Mouse (Mus musculus) left cerebral cortex, adult 11 months (tissue): ENCODE measurements around the gene Ehd4.

ENCODE experiments used
- DNase-seq: peaks from one replicate; pipeline ENCODE4 v3.0.0; 2022; ENCODE audit warnings: low spot score

Gene Ehd4

DNA sequence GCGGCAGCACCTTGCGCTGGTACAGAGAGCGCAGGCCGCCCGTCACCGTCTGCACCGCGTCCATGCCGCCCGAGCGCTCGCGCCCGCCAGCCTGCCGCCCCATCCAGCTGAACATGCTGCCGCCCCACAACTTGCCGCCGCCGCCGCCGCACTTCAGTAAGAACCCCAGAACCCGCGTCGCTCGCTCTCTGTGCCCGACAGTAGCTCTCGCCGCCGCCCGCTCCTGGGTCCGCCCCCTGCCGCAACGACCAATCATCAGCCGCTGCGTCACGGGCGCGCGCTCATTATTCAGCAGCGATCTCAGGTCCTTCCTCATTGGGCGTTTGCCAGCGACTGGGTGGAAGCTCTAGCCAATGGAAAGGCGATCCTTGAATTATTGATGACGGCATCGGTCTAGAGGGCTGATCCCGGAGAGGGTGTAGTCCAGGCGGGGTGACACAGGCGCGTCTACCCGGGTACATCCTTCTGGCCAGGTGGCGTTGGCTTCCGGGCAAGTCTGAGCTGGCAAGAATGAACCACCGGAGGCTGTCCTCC is at the start of gene Ehd4:
TSS of gene Ehd4 (minus strand) at position 246 of the 534 bp plus-strand sequence.
- peak; percentile 97 for DNase-seq

- DNase-seq, result no peak
Measured at GRCm38 (mm10) chr2:120203742-120204141, 49.3 kb upstream of the Ehd4 start.

GRCm38 (mm10) chr2:120200077-120200476 is 45.7 kb upstream of the Ehd4 start:
- DNase-seq, result no peak

GRCm38 (mm10) chr2:120188174-120188573 is 33.8 kb upstream of the Ehd4 start:
- no peak for DNase-seq

DNA sequence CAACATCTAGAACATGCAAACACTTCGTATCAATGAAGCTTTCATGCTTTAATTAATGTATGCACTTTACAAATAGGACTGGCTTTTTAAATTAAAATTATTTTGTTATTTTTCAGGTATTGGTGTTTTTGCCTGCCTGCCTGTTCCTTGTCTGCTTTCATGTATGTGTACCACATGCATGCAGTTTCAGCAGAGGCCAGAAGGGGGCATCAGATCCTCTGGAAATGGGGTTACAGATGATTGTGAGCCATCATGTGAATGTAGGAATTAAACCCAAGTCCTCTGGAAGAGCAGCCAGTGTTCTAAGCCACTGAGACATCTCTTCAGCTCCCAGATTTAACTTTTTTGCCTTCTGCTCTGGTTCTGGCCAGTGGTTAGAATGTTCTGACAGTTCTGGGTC is 33.2 kb upstream of the Ehd4 start:
- no peak for DNase-seq

- DNase-seq, result no peak
Measured at GRCm38 (mm10) chr2:120185527-120186276, 31.3 kb upstream of the Ehd4 start.

GRCm38 (mm10) chr2:120178936-120179335 is 24.5 kb upstream of the Ehd4 start:
- no peak for DNase-seq

GRCm38 (mm10) chr2:120173718-120174117 is 19.3 kb upstream of the Ehd4 start:
- no peak for DNase-seq

GRCm38 (mm10) chr2:120171362-120171761 is 17.0 kb upstream of the Ehd4 start:
- DNase-seq, result no peak

- DNase-seq, result no peak
Measured at GRCm38 (mm10) chr2:120170726-120171125, 16.3 kb upstream of the Ehd4 start.

GRCm38 (mm10) chr2:120169382-120169781 is 15.0 kb upstream of the Ehd4 start:
- DNase-seq, result no peak

- DNase-seq, result no peak
Measured at GRCm38 (mm10) chr2:120167763-120168162, 13.4 kb upstream of the Ehd4 start.

DNA sequence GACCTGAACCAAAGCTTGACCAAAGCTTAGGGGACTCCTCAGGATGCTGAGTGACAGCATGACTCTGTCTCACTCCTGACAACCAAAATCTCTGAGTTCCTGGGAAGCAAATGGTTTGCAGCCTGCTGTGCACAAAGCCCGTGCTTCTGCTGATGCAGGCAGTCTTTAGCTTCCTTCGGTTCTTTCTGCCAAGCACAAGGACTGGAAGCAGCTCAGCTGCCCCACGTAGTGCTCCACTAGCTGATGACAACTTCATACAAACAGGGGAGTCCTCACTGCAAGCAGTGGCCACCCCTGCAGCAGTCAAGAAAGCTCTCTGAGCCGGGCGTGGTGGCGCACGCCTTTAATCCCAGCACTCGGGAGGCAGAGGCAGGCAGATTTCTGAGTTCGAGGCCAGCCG is 11.1 kb upstream of the Ehd4 start:
- DNase-seq, result no peak

DNA sequence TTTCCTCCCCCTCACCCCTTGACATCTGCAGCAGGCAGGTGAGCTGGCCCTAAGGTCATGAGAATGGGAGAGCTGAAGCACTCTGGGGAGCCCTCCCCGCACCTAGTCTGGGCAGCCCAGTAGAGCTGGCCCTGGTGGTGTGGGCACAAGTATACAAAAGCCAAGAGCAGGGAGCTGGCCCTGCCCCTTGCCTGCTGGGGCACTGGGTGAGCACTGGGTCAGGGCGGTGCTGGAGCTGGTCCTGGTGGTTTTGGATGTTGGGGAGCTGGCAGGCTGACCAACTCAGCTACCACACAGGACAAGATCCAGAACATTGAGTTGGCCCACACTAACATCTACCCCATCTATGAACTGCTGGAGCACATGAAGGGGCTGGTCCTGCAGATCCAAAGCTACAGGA is 5.0 kb upstream of the Ehd4 start:
- no peak for DNase-seq

DNA sequence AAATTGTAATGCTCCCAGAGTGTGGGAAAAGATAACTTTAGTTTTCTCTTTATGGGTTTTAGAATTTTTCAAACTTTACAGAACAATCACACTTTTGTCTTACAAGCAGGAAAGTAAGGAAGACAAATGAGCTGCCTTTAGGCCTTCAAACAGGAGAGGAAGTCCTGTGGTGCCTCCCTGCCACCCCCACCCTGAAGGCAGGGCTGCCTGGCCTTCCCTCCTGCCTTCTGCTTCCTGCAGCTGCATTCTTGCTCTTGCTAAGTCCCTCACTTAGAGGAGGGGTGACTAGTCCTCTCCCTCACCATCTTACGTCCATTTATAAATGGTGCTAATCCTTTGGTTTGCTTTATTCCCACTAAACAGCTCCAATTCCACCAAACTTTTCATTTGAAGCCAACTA is 4.4 kb upstream of the Ehd4 start:
- DNase-seq, result no peak

DNA sequence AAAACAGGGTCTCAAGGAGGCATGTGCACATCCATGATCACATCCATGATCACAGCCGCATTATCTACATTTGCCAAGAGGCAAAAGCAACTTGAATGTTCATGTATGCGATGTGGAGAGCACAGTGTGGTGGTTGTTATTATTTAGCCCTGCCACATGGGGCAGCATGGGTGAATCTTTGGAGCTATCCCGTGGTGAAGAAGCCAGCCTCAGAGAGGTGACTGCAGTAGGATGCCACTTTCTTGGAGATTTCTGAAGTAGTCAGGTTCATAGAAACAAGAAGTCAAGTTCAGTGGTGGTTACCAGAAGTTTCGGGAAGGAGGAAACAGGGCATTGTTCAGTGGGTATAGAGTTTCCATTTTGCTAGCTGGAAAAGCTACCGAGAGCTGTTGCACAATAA is 3.6 kb upstream of the Ehd4 start:
- DNase-seq, result no peak

DNA sequence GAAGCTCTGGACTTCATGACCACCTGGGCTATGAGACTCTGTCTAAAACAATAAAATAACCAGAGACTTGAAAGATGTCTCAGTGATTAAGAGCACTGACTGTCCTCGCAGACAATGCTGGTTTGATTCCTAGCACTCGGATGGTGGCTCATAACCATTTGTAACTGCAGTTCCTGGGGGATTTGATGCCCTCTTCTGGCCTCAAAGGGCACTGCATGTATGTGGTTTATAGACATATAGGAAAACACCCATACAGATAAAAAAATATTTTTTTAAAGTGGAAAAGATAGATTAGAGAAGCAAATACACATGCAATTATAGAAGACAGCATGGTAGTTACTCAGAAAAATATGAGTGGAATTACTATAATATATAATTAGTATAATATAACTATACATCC is 3.2 kb upstream of the Ehd4 start:
- no peak for DNase-seq

DNA sequence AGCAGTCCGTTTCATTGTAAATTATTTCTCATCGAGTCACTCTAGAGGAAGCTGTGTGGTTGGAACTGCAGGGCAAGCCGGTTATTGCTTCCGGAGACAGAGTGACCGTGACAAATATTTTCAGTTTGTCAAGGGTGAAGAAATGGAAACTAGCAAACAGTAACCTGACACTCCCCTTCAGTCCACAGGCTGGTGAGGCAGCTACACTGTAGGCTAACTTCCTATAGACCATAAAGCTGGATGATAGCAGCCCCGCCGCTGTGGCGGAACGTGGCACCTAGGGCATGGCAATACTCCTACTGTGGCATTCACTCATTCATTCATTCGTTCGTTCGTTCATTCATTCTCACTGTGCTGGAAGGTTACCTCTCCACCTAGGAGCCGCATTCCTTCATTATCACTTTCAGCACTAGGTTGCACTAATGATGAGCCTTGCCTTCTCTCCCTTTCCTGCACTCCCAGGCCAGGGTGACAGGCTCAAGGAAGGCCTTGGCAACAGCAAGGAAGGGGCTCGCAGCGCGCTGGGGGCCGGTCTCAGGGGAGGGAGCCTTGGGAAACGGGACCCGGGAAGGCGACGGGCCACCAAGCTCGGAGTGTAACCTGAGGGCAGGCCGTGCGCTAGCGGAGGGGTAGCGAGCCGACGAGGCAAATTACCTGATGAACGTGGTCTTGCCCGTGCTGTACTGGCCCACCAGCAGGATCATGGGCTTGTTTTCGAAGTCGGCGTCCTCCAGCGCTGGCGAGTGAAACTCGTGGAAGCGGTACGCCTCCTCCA is 633 bp downstream of the Ehd4 start:
- no peak for DNase-seq

DNA sequence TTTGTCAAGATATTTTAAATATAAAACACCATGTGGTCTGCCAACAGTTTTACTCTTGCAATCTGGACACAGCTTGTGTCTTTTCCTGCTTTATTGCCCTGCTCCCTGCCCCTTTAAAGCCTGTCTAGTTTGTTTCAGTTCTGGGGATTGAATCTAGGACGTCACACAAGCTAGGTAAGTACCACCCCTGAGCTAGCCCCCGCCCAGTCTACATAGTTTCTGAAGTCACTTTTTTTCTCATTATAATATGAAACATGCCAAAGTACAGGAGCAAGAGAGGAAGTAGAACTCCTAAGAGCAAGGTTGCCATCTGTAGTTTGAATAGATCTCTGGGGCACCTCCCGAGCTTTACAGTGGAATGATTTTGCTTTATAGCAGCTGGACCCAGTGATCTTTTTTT is 3.8 kb downstream of the Ehd4 start:
- no peak for DNase-seq

- DNase-seq, result no peak
Measured at GRCm38 (mm10) chr2:120149634-120150033, 4.8 kb downstream of the Ehd4 start.

GRCm38 (mm10) chr2:120147999-120148398 is 6.4 kb downstream of the Ehd4 start:
- no peak for DNase-seq

DNA sequence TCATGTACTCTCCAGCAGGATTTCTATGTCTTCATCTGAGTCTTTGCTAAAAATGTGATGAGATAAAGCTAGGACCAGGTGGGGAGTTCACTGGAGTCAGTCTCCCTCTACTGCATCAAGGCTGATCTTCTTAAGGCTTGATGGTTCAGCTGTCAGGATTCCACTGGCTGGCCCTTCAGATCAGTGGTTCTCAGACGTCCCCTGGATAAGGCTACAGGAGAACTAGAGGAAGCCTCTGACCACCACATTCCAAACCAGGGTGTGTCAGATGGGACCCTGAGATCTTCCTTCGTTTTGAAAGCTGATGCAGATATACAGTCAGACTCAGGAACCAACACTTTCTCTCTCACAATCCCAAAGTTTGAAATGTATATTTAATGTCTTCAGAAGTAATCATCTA is 7.0 kb downstream of the Ehd4 start:
- no peak for DNase-seq

- DNase-seq, result no peak
Measured at GRCm38 (mm10) chr2:120146543-120146942, 7.9 kb downstream of the Ehd4 start.
